Mouse (Mus musculus) C2C12 (cell line): Measurements from ENCODE around the gene Psmd6. TPM values are rescaled to one million over a fixed set of nuclear protein-coding genes. Genes with fewer than 3 reads are reported as not detected.

Experiments
- H3K27me3 ChIP-seq: one replicate; pipeline ENCODE4 v1.6.1; 2011; ENCODE audit not compliant: control insufficient read depth, insufficient read depth, insufficient read length
- H3K36me3 ChIP-seq: one replicate; pipeline ENCODE4 v1.6.1; 2011; ENCODE audit not compliant: control insufficient read depth, insufficient read depth
- H3K4me3 ChIP-seq: one replicate; pipeline ENCODE4 v1.5.1; 2011; ENCODE audit warnings: mild to moderate bottlenecking, control low read depth; ENCODE audit not compliant: poor library complexity, insufficient read depth, severe bottlenecking
- H3K79me2 ChIP-seq: one replicate; pipeline ENCODE4 v1.6.1; 2011; ENCODE audit not compliant: control insufficient read depth, insufficient read depth
- H3K79me3 ChIP-seq: one replicate; pipeline ENCODE4 v1.6.1; 2011; ENCODE audit warnings: low read depth, control low read depth
- H3ac ChIP-seq: one replicate; pipeline ENCODE3; 2011; ENCODE audit warnings: low read depth; ENCODE audit not compliant: control insufficient read depth, insufficient read length
- CEBPB ChIP-seq: IDR thresholded peaks from one replicate; pipeline ENCODE4 v1.6.1; 2011; ENCODE audit warnings: low read depth, mild to moderate bottlenecking, control low read depth, moderate library complexity
- CTCF ChIP-seq: IDR thresholded peaks from one replicate; pipeline ENCODE4 v1.5.1; 2011; ENCODE audit not compliant: control insufficient read depth, insufficient read depth, insufficient read length
- FOSL1 ChIP-seq: IDR thresholded peaks from one replicate; pipeline ENCODE4 v1.8.0; 2011; ENCODE audit warnings: mild to moderate bottlenecking, low read length; ENCODE audit not compliant: poor library complexity, insufficient read depth, severe bottlenecking
- MAX ChIP-seq: IDR thresholded peaks from one replicate; pipeline ENCODE4 v1.6.1; 2011; ENCODE audit warnings: mild to moderate bottlenecking, control low read depth
- MYOD1 ChIP-seq: IDR thresholded peaks from one replicate; pipeline ENCODE4 v1.6.1; 2011; ENCODE audit warnings: low read depth; ENCODE audit not compliant: control insufficient read depth, insufficient read length
- MYOG ChIP-seq: IDR thresholded peaks from one replicate; pipeline ENCODE4 v1.6.1; 2011; ENCODE audit not compliant: control insufficient read depth, insufficient read length; ENCODE audit errors: extremely low read depth
- USF1 ChIP-seq: IDR thresholded peaks from one replicate; pipeline ENCODE4 v1.6.1; 2011; ENCODE audit warnings: low read depth, mild to moderate bottlenecking, control low read depth, moderate library complexity
- long read RNA-seq, 2 experiments: library from polyadenylated mRNA; unstranded; transcript quantifications; one replicate each; pipeline ENCODE4 v2.0.0; 2019 to 2020
- polyA plus RNA-seq: library from polyadenylated mRNA; unstranded; fragments of >200 nt; fragmentation: generic; extraction: Trizol; gene quantifications from one replicate; pipeline ENCODE4 v1.2.1, GENCODE M21; 2012; ENCODE audit warnings: missing spikeins

Psmd6 gene
- polyA plus RNA-seq = 105 TPM
- long read RNA-seq, experiment 1, transcript Psmd6-201 (8 exons, 1,387 nt) = major isoform, 201 of 228 reads
- long read RNA-seq, experiment 1, partial matches to known transcripts = 15 of 228 reads
- long read RNA-seq, experiment 1, other reads (novel, unspliced or antisense) = 12 of 228 reads
- long read RNA-seq, experiment 2, transcript Psmd6-201 (8 exons, 1,387 nt) = major isoform, 519 of 526 reads
- long read RNA-seq, experiment 2, partial matches to known transcripts = 4 of 526 reads
- long read RNA-seq, experiment 2, other reads (novel, unspliced or antisense) = 3 of 526 reads

DNA sequence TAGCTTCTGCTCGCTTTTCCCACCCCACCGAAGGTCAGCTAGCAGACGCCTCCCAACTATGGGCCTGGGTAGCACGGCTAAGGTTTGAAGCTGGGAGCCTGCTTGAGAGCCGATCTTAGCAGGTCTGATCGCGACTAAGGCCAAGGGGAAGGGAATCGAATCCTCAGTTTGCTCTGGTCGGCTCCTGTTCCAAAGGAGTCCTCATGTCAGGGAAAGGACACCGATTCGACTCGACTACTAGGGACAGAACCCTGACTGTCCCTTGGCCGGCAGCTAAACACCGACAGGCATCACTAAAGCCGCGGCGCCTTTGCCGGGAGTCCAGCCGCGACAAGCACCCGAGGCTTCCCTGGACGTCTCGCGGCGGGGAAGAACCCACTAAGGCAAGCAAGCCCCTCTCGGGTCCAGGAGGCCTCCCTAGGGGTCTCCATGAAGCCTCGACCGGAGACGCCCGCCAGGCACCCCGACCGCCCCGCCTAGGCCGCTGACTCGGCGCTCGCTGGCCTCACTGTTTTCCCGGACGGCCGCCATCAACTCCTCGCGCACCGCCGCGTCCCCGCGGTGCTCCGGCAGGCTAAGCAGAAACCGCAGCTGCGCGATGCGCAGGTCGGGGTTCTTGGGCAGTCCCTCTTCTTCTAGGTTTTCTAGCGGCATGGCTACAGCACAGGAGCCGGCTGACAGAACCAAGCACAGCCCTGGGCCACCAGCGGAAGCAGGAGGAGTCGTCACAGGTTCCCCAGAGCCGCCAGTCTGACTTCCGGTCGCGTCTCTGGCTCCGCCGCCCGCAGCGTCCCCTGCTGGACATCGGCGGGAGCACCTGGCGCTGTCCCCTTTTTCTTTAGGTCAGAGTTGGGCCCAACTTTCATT is at the start of gene Psmd6:
TSS of gene Psmd6 (minus strand) at position 755 of the 867 bp plus-strand sequence.
- H3K4me3 ChIP-seq = peak within 1 kb of the TSS; percentile 67
- no peak for TF ChIP-seq MYOG
- peak; percentile 93 for TF ChIP-seq CTCF
- TF ChIP-seq MAX = no peak
- peaks cover 40% of the 10 kb centered on the region for H3K79me2 ChIP-seq
- peaks cover 37% of the 10 kb centered on the region for H3K36me3 ChIP-seq
- H3ac ChIP-seq = peak within 1 kb of the TSS; percentile 94
- no peaks in the 10 kb centered on the region for H3K27me3 ChIP-seq
- H3K79me3 ChIP-seq = peaks cover 19% of the 10 kb centered on the region

DNA sequence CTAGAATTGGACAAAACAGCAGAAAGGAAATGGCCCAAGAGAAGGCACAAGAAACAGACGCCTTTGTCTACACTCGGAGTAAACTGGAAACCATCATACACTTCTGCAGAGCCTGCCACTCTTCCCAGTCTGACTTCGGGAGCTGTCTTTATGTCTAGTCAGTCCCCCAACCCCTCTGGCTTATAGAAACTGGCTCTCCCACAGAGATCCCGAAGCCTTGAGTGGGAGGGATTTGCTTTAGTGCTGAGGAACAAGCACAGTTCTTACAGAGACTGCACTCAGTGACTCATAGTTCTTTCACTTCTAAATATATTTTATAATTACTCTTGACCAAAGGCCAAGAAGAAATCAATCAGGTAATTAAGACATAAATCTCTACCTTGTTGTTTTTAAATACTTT is 10.1 kb downstream of the Psmd6 start:
- peaks cover 55% of the 10 kb centered on the region for H3K36me3 ChIP-seq
- H3K79me2 ChIP-seq = no peaks in the 10 kb centered on the region
- H3K27me3 ChIP-seq = no peaks in the 10 kb centered on the region

DNA sequence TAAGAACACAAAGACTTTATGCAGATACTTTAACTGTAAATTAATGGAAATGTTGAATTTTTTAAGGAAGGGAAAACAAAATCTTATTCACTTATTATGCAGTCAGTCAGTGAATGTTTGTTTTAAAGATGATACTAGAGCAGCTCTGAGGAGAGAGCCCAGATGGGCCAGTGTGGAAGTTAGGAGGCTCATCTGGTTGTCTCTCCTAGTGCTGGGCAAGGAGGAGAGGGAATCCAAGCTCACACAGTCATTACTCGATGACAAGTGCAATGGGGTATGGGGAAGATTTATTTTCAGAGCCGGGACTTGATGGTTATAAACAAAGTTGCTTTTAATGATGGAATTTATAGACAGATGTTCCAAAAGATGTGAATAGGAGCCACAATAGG is 15.9 kb downstream of the Psmd6 start:
- Histone ChIP-seq H3K79me2 (no peaks in the 10 kb centered on the region), H3K36me3 (peaks cover 17% of the 10 kb centered on the region), H3K79me3 (no peaks in the 10 kb centered on the region), H3K4me3 (no peak overlapping the region), H3K27me3 (no peaks in the 10 kb centered on the region), H3ac (no peak overlapping the region)
- TF ChIP-seq CTCF = no peak
- no peak for TF ChIP-seq MYOG
- TF ChIP-seq MAX = no peak
- TF ChIP-seq CEBPB = no peak
- TF ChIP-seq USF1 = no peak
- TF ChIP-seq FOSL1 = no peak

More for the DNA sequence above, 10.1 kb downstream of the Psmd6 start:
- no peak overlapping the region for H3ac ChIP-seq
- TF ChIP-seq MAX = no peak
- TF ChIP-seq MYOG = no peak
- no peak for TF ChIP-seq CEBPB
- TF ChIP-seq MYOD1 = no peak
- TF ChIP-seq FOSL1 = no peak
- TF ChIP-seq USF1 = no peak
- no peak for TF ChIP-seq CTCF
- no peak overlapping the region for H3K4me3 ChIP-seq
- H3K79me3 ChIP-seq = no peaks in the 10 kb centered on the region

DNA sequence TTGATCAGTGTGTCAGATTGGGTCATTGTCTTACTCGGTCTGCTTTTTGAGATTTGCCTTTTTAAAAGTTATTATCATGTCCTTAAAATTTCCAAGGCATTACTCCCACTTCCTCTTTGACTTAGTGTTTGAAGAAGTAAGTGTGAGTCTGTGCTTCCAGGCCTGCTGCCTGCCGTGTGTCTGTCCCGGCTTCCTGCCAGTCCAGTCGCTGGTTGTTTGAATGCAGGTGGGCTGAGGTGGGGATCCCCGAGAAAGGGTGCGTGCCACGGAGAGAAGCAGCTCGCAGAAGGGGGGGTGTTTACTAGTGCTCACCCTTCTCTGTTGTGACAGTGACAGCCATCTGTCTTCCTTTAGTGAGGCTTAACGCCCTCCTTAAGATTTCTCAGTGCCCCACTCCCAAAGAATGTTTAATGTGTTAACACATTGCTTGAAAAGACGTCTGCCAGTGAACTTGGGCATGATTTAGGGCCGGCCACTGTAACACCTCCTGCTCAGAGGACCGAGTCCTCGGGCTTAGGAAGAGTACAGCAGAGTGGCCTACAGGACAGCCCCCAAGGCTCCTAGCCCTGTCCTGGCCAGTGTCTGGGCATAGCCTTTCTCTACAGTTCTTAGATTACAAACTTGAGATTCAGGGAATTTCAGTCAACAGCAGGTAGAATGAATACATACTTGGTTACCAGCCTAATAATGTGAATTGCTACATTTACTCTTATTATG is 16.4 kb downstream of the Psmd6 start:
- Histone ChIP-seq H3ac (no peak overlapping the region), H3K36me3 (peaks cover 21% of the 10 kb centered on the region), H3K27me3 (no peaks in the 10 kb centered on the region), H3K79me3 (no peaks in the 10 kb centered on the region), H3K79me2 (no peaks in the 10 kb centered on the region), H3K4me3 (no peak overlapping the region)
- TF ChIP-seq CTCF (no peak), MAX (no peak), MYOG (no peak), USF1 (no peak)

DNA sequence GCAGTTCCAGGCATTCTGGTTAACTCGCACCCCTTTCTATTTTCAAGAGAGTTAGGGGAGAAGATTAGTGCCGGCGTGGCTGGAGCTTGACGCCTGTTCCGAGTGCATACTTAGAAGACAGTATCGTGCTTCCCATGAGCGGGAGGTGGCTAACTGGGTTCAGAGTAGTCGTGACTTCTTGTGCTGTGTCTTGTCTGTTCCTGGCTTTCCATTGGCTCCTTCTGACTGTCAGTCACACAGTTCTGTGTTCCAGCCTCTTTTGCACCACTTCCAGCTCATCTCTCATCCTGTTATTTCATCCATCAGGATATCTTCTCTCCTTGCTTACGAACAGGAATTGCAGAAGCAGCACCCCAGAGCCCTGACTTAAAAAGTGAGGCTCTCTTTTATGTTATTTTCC is 19.5 kb downstream of the Psmd6 start:
- Histone ChIP-seq H3K79me3 (no peaks in the 10 kb centered on the region), H3K79me2 (no peaks in the 10 kb centered on the region), H3K4me3 (no peak overlapping the region), H3ac (no peak overlapping the region), H3K27me3 (no peaks in the 10 kb centered on the region), H3K36me3 (peaks cover 25% of the 10 kb centered on the region)
- TF ChIP-seq CEBPB = no peak
- TF ChIP-seq USF1 = no peak
- TF ChIP-seq CTCF = no peak
- no peak for TF ChIP-seq MYOG
- no peak for TF ChIP-seq FOSL1
- no peak for TF ChIP-seq MYOD1
- TF ChIP-seq MAX = no peak
